Mouse (Mus musculus) gastrocnemius, postnatal 4 days (tissue): ENCODE measurements around the gene Tceal9. TPM values are rescaled to one million over a fixed set of nuclear protein-coding genes. Genes with fewer than 3 reads are reported as not detected.
"Not testable (repeated sequence)": the region's sequence is repeated elsewhere in the genome, so short reads cannot be mapped to it uniquely, and the experiment has no call there.

Source experiments
- DNase-seq, 2 experiments: peaks; one replicate each; pipeline ENCODE4 v3.0.0; 2021 to 2022; ENCODE audit warnings: low spot score in 2 of 2, mixed read lengths in 2 of 2
- total RNA-seq, 2 experiments: library from RNA; stranded (reverse); gene quantifications; 2 replicates each; pipeline ENCODE4 v1.2.3; 2021

The Tceal9 gene
- total RNA-seq, 2 experiments from 2014 or later, result 145 to 154 TPM

DNA sequence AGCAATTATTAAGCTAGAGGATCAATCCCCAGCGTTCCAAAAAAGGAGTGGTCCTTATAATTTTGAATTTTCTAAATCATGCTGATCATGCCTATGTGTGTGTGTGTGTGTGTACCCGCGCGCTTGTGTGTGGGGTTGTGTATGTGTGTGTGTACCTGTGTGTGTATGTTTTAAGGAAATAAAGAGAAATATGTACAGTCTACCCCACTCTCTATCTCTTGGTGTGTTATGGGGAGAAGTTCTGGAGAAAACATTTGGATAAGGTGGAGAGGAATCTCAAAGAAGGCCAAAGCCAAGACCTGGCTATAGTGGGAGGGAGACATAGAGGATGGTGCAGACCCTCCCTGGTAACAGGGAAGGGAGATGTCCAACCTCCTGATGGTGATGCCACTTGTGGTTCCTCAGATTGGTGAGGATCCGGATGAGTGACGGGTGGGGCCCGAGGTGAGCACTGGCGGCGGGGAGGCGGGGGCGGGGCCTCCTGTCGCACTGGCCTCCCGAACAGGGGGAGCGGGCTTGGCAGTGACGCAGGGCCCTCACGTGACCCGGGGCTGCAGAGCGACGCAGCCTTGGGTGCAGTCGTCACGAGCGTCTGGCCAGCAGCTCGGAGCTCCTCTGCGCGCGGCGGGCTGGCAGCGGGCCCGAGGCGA, 25.0 kb downstream of the Tceal9 start, which contains the start of gene Bex3:
TSS of gene Bex3 (plus strand) at position 511 of the 650 bp plus-strand sequence.
- peak in 1 of 2 experiments; percentile 8 for DNase-seq

DNA sequence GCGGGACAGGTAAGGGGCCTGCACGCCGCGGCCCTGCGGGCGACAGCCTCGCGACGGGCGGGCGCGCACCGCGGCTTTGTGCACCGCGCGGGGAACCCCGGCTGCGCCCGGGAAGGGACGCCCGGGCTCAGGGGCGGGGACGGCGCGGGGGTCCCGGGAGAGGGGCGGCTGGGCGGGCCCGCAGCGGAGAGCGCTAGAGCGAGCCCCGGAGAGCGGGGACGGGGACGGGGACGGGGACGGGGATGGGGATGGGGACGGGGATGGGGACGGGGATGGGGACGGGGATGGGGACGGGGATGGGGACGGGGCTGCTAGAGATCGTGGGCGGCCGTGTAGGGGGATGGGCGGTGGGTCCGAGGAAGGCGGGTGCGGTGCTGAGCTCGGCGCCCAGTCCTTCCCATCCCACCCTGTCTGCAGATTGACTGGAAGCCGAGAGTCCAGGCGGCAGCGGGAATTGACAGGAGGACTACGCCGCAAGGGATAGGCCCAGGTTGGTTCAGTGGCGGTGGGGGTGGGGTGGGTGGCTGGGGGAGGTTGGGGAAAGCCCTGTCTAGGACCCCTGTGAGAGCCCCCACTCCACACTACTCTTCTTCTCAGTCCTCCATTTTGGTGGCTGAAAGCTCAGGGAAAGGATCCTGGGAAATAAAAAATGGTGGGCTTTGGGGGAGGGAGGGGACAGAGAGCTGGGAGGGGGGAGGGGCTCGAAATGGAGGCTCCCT, 25.7 kb downstream of the Tceal9 start:
- DNase-seq, result not testable (repeated sequence)

DNA sequence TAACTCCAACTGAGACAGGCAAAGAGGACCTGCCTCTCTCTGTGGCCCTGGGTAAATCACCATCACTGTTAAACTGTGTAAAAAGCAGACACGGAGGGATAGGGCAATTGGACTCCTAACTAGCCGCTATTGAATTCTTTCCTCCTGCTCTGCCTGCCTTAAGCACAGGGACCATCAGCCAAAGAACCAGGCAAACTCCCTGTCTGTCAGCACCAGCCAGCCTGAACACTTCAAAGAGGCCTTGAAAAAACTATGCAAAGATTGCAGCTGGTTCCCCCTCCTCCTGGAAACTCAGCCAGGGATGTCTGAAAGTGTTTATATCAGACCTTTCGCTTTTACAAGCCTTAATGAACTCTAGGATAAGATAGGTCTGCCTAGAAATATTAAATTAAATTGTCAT, 29.7 kb downstream of the Tceal9 start:
- no peak for DNase-seq

DNA sequence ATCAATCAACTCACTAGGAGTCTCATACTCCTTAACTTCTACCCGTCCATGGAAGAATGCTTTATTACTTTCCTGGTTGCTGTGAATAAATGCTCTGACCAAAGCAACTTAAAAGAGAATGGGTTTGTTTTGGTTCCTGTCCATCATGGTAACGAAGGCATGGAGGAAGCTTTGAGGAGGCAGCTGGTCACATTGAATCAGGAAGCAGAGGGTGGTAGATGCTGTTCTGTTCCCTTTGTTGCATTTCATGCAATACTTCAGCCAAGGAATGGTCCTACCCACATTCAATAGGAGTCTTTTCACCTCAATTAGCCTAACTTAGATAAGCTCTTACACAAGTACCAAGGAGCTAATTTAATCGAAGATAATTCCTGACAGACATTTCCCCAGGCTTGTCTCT, 30.5 kb downstream of the Tceal9 start:
- DNase-seq, result no peak

DNA sequence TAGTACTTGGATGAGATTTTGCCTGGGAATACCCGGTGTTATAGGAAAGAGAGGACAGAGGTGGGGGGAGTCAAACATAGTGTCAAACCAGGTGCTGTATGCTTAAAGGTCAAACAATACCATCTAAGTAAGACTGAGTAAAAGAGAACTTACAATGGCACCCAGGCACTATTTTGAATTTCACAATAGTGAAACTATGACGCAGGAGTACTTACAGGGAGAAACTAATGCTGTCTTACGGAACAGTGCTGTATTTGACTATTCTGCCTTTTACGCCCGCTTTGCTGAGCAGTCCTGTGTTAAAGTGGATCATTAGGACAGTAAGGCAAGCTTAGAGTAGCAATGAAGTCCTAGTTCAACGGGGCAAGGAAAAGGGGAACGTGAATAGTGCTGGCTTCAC, 32.7 kb downstream of the Tceal9 start:
- no peak for DNase-seq

DNA sequence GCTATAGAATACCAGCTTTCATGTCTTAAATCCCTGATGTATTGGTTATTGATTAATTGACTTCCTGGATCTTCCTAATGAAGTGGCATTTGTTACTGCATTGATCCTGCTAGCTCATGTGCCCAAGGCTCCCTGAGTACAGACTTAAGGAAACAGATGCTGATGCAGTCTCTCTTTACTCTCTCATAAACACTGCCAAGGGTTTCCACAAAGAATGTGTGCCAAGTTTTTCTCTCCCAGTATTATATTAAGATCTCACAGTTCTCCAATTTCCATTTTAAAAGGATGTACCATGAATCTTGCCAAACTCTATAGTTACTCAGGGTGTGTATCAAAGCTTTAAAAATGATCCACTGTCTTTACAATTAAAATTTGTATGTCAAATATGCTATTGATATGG, 33.5 kb downstream of the Tceal9 start:
- no peak for DNase-seq

DNA sequence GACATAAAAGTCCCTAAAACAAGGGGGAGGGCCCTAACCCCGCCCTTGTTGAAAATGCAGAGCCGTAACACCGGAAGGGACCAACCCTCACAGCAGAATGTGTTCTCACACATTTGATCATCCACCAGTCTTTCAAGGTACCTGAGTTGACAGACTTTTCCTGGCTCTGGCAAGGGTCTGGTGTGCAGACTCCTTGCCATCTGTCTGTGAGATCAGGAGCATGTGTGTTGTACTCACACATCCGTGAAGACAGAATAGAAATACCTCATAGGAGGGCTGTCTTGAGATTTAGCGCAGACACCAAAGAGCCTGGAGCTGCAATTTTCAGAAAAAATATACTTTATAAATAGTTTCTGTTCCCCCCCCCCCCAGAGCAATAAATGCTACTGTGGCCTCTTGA, 34.5 kb downstream of the Tceal9 start:
- DNase-seq, result no peak

DNA sequence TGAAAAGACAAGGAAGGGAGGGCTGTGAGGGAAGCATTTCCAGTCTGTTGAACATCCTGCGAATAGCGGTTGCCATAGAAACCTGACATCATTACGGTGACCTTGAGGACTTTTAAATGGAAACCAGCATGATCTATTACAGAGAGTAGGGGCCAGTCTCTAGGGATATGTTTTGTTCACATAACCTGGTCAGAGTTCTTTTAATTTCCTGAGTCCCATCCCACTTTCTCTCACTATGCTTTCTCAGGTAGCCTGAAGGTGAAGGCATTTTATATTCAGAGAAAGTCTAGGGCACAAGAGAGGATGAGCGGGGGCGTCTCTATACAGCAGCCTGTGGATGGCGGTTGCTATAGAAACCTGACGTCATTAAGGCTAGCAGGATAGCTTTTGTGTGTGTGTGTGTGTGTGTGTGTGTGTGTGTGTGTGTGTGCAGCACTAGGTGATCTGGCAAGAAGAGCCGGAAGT, 46.0 kb downstream of the Tceal9 start:
- DNase-seq, result no peak

Other genes with a start within 250 kb of the Tceal9 start
- gene Arxes1, start 211.7 kb upstream of the Tceal9 start, total RNA-seq, result 1 to 10 TPM; 3.1 to 5.5 TPM
- 1 to 10 TPM; 1.6 to 7.4 TPM for gene Bex2, start 176.8 kb upstream of the Tceal9 start, total RNA-seq
- gene Nxf3, start 159.8 kb upstream of the Tceal9 start, total RNA-seq, result not detected
- gene Bex4, start 106.1 kb upstream of the Tceal9 start, total RNA-seq, result under 1 TPM; 0.74 to 0.96 TPM
- 10 to 100 TPM; 61.9 to 77.7 TPM for gene Tceal8, start 72.7 kb upstream of the Tceal9 start, total RNA-seq
- 100 to 1,000 TPM; 118 to 136 TPM for gene Tceal5, start 41.2 kb upstream of the Tceal9 start, total RNA-seq
- 1,000 to 10,000 TPM; 1,198 to 1,219 TPM for gene Tceal7, start 30.3 kb upstream of the Tceal9 start, total RNA-seq
- 100 to 1,000 TPM in 1 of 2 experiments, 10 to 100 TPM in 1; 96.8 to 121 TPM for gene Bex1, start 29.6 kb upstream of the Tceal9 start, total RNA-seq
- 10 to 100 TPM; 58.9 to 72.6 TPM for gene Bex3, start 25.2 kb downstream of the Tceal9 start, total RNA-seq